Mouse (Mus musculus) spleen, adult 2 months (tissue): ENCODE data around the gene Tmed9.

Experiments used
- CTCF ChIP-seq: fragments of 200-500 bp; IDR thresholded peaks from 2 replicates; pipeline ENCODE4 v1.5.1; 2011; ENCODE audit warnings: mild to moderate bottlenecking, inconsistent platforms; ENCODE audit not compliant: insufficient read depth, insufficient read length, insufficient replicate concordance; ENCODE audit errors: extremely low read depth
- POLR2A ChIP-seq: fragments of 200-500 bp; IDR thresholded peaks from 2 replicates; pipeline ENCODE4 v1.6.1; 2011; ENCODE audit warnings: low read depth, low read length, inconsistent platforms

DNA sequence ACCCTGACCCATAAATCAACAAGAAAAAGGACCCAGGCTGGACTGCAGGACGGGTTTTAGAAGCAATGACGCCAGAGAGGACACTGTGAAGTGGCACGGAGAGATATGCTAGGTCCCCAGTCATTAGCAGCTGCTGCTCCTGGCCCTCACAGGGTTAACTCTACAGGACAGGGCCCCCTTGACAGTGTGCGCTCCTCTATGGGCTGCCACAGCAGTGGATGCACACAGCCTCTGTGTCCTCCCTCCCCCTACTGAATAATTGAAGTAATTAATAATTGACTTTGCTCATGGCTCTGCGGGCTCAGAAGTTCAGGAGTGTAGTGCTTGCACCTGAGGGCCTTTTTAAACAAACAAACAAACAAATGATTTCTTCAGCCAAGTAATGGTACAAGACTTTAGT, 39.9 kb downstream of the Tmed9 start:
- no peak for TF ChIP-seq CTCF
- TF ChIP-seq POLR2A = no peak
